Mouse (Mus musculus) liver, embryonic 14.5 days (tissue): ENCODE data around the gene Gm49601.

Experiments
- CTCF ChIP-seq: IDR thresholded peaks from 2 replicates; pipeline ENCODE4 v1.5.1; 2016; ENCODE audit warnings: antibody characterized with exemption, low read depth, control low read depth
- EP300 ChIP-seq: IDR thresholded peaks from 2 replicates; pipeline ENCODE4 v1.6.1; 2016; ENCODE audit warnings: antibody characterized with exemption, low read depth

DNA sequence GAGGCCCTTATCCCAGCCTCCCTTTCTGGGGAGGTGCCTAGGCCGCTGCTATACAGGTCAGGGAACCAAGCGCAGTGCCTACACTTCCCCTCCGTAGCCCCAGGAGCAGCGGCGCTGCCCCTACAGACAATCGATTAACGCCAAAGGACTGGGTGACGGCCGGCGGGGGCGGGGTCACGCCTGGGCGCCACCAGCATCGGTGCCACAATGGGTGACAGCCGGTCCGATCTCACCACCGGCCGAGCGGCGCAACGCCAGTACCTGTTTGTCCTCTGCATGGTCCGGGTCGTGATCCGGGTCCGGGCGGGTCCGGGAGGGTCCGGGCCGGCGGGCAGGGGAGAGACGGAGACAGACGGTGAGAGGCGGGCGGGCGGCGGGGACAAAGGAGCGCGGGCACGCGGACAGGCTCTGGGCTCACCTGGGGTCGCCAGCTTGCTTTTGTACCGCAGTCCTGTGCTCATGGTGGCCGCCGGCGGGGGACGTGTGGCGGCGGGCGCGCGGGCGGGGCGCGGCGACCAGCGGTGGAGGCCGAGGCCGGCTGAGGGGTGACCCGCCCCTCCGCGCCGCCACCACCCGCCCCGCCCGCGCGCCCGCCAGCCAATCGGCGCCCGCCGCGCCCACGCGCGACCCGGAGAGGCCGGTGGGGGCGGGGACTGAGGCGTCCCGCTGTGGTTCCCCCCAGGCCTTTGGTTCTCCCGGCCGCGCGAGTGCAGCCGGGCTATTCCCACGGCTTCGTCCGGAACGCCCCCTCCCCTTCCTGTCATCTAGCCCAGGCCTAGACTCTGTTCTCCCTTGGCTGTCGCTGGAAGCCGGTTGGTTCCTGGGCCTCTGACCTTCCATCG, 3.4 kb upstream of the Gm49601 start, which contains the start of gene Sept5:
- TF ChIP-seq EP300 = no peak
- no peak for TF ChIP-seq CTCF
